Mouse (Mus musculus): ENCODE data around the gene Adam11.

DNA sequence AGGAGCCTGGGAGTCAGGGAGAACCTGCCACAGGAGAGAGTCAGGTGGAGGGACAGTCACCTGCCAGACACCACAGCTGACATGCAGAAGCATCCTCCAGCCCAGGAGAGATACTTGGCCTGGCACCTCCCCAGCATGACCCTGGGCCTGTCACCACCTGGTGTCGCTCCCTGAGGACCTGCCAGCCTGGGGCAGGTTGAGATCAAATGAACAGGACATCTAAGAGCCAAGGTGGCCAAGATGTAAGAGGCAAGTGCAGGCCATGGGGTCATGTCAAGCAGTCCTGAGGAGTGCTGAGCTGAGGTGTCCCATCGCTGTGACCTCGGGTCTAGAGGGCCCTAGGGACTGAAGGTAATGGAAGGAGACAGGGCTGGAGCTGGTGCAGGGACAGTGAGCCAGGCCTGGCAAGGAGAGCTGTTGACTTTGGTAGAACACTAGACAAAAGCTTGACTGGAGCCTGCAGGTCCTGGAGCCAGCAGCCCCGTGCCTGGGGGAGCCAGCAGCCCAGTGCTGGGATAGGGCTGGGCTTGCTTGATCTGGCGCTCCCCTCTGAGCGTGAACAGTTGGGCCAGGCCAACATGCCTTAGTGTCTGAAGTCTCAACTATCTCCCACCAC lies 5.9 kb downstream of the Adam11 start:
- TF ChIP-seq CTCF (IDR thresholded peaks at IDR 0.05) (no peak), EP300 (IDR thresholded peaks at IDR 0.05) (no peak)

All from lung, postnatal 0 days (tissue).